Mouse (Mus musculus): ENCODE data around the gene Serpinf1.
A peak's percentile ranks its signal among the peaks of the same experiment; 100 is the strongest.

The Serpinf1 gene

GRCm38 (mm10) chr11:75422013-75422792, at the start of gene Serpinf1:
Serpinf1 (minus strand) TSS chr11:75422701.
- no peak for DNase-seq (ENCODE audit: low spot score in 2 of 2)

DNA sequence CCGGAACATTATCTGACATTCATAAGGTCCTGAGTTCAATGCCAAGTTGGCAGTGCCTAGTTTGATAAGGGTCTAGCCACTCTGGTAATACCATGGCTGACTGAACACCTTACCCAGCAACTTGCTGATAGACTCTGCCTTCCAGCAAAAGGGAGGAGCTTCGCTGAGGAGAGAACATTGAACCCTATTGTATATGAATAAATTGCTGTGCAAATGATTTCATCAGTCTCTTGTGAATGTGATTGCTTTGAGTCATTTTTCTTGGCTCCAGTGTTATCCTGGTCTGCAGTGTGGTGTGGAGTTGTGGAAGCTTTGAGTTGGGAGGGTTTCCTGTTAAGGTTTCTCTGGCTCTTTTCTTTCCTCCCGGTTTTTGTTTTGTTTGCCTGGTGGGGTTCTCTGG, 48.2 kb upstream of the Serpinf1 start:
- no peak for DNase-seq (ENCODE audit: low spot score in 2 of 2)

- DNase-seq (ENCODE audit: low spot score in 2 of 2): no peak
Observed at GRCm38 (mm10) chr11:75469261-75469660, 46.8 kb upstream of the Serpinf1 start.

DNA sequence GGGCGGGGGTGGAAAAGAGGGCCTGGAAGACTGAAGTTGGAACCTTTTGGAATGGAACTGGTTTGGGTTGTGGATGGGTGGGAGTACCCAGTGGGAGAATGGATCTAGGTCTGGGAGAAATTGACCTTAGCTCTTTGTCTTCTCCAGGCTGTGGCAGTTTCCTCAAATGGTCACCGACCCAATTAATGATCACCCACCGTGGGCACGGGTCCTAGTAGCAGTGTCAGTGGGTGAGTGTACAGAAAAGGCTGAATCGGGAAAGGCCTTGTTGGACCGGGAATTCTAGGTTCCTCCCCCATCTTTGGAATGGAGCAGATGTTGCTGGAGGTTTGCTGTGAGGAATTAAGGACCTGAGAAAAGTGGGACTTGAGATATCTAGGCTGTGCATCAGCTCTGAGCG, 45.9 kb upstream of the Serpinf1 start:
- DNase-seq (ENCODE audit: low spot score in 2 of 2): no peak

DNA sequence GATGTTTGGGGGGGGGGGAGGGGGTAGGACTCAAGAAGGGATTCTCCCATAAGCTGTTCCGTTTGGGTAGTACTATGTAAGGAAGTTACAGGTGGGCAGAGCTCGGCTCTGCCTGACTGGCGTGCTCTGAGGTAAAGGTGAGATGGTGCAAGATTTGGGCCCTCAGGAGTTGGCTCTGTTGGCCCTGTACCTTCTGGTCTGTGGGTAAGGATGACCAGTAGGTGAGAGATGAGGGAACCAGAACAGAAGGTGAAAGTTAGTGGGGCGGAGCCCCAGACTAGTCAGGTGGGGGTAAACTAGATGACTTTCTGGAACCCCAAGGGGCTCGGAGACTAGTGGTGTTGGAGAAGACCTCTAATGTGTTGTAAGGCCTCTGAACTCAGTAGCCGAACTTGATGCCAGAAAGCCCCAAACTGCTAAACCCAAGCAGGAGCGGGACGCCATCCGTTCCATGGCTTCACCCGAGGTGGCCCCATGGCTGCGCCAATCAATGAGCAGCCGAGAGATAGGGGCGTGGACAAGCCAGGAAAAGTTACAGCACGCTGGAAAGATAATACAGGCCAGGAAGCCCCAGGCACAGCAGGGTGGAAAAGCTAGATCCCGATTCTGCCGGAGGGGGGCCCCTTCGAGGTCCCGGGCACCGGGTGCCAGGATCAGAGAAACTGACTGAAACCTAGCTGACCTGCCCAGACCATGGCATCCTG, 45.2 kb upstream of the Serpinf1 start:
- peak; percentile 56 to 78 for DNase-seq (ENCODE audit: low spot score in 2 of 2)

DNA sequence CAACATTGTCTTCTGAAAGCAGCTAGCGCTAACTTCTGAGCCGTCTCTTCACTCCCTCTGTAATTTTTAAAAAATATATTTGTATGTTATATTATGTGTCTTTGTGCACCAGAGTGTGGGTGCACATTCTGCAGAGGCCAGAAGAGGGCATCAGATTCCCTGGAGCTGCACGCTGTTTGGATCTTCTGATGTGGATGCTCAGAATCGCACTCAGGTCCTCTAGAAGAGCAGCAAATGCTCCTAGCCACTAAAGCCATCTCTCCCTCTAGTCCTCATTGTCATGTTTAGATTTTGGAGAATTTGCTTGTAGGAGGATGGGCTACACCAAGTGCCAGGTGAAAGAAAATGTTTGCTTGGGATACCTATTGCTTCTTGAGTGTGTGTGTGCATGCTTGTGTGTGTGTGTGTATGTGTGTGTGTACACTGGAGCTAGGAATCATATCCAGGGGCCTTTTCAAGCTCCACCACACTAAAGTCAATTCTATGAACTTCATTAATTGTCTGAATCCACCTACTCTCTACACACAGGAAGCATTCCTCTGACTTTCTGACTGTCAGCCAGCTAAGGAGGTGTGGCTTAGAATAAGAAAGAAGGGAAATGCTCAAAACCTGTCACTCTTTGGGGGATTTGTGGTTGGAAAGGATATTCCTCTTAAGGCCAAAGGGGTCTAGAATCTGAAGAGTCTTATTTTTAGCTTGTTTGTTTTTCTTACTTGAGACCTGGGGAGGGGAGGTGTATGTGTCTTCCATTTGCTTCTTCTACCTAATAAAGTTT, 44.4 kb upstream of the Serpinf1 start:
- no peak for DNase-seq (ENCODE audit: low spot score in 2 of 2)

GRCm38 (mm10) chr11:75465051-75465450, 42.5 kb upstream of the Serpinf1 start:
- no peak for DNase-seq (ENCODE audit: low spot score in 2 of 2)

- DNase-seq (ENCODE audit: low spot score in 2 of 2): no peak
Observed at GRCm38 (mm10) chr11:75464417-75464816, 41.9 kb upstream of the Serpinf1 start.

- DNase-seq (ENCODE audit: low spot score in 2 of 2): no peak
Observed at GRCm38 (mm10) chr11:75463624-75464023, 41.1 kb upstream of the Serpinf1 start.

- peak; percentile 77 to 85 for DNase-seq (ENCODE audit: low spot score in 2 of 2)
Observed at GRCm38 (mm10) chr11:75462865-75463336, 40.4 kb upstream of the Serpinf1 start.

DNA sequence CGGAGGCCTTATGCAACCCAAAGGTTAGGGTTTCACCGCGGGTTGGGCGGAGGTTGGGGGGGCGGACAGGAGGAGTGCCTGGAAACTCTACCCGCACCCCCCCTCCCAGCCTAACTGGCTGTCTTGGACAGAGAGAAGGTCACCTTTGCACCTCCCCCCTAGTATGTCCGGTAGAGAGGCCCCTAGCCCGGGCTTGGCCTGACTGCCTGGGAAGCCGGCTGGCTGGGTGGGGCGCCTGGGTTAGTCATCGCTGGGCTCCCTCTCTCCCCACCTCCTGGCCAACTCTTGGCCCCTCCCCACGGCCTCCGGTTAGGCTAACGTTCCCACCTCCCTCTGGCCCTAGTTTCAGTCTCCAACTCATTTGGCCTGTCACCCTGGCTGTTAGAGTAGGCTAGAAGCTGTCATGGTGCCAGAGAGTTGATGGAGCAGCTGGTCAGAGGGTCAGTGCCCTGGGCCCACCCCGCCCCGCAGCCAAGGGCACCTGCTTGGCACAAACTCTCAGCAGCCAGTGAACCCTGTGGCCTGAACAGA, 39.8 kb upstream of the Serpinf1 start:
- DNase-seq (ENCODE audit: low spot score in 2 of 2): peak; percentile 65 to 84

- DNase-seq (ENCODE audit: low spot score in 2 of 2): no peak
Observed at GRCm38 (mm10) chr11:75461743-75462252, 39.3 kb upstream of the Serpinf1 start.

- DNase-seq (ENCODE audit: low spot score in 2 of 2): peak; percentile 98 to 99
Observed at GRCm38 (mm10) chr11:75460844-75461742, 38.6 kb upstream of the Serpinf1 start, which contains the start of gene Tlcd2. Tlcd2 (plus strand) TSS chr11:75461715.

DNA sequence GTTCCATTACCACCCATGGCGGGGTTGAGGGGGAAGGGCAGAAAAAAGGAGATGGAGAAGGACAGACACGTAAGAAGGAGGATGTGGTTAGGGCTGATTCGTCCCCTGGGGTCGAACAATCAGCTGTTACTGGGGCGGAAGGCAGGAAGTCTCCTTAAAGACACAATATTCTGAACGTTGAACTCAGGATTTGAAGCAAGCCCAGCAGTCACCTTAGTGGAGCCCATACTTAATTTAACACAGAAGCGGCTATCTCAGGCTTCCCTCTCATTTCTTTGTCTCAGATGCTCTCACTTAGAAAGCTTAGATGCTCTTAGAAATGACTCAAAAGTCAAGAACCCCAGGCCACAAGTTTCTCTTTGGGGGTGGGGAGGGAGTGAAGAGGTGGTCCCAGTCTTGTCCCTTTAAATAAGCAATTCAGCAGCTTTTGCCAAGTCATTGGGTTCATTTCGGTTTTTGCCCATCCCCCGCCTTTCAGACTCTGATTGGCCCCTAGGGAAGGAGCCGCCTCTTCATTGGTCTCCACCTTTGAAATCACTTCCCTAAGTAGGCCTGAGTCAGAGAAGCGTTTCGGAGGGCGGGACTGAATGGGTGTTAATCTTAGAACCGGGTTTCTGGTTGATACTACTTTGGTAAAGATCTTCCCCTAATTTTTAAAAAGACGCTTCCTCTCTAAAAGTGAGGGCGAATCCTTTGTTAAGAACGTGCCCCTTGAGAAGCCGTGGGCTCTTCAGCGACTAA, 37.8 kb upstream of the Serpinf1 start:
- DNase-seq (ENCODE audit: low spot score in 2 of 2): peak; percentile 89 to 90

- DNase-seq (ENCODE audit: low spot score in 2 of 2): no peak
Observed at GRCm38 (mm10) chr11:75459751-75460102, 37.2 kb upstream of the Serpinf1 start.

- DNase-seq (ENCODE audit: low spot score in 2 of 2): no peak
Observed at GRCm38 (mm10) chr11:75459141-75459711, 36.7 kb upstream of the Serpinf1 start.

GRCm38 (mm10) chr11:75458628-75459041, 36.1 kb upstream of the Serpinf1 start:
- peak in 1 of 2 experiments; percentile 71 for DNase-seq (ENCODE audit: low spot score in 2 of 2)

DNA sequence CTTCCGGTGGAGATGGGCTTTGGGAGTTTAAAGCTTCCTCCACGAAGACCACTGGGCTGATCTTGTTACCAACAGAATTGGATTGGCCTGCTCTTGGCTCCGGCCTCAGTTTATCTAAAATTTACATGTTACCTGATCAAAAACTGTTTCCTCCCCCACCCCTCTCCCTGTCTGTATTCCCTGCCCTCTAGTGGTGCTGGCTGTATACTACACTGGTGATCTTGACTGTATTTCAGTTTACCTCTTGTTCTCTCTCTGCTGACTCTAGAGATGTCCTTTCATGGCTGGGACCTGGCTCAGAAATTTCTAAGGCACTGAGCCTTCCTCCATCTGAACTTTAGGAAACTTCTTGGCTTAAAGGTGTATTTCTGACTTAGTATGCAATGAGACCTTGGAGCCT, 35.7 kb upstream of the Serpinf1 start:
- peak; percentile 55 to 74 for DNase-seq (ENCODE audit: low spot score in 2 of 2)

- no peak for DNase-seq (ENCODE audit: low spot score in 2 of 2)
Observed at GRCm38 (mm10) chr11:75456440-75456871, 34.0 kb upstream of the Serpinf1 start.
